In the genomic region with DNA sequence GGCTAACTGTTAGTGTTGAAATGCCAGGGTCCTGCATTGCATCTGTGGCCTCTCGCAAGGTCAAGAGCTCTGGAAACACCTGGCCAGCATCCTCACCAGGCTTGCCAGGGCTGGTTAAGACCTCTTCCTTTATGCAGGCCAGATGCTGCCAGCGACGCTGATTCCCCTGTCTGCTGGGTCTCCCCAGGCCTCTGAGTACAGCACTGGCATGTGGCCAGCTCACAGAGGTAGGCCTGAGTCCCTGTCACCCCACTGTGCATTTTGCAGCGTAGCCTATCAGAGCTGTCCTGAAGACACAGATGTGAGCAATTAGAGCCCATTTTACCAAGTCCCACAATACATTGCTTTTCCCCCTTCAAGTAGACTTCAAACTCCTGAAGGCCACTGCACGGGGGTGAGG, we compare ENCODE assay signal across 16 mouse cellular contexts. TPM values are rescaled to one million over a fixed set of nuclear protein-coding genes. Genes with fewer than 3 reads are reported as not detected.
A peak's percentile ranks its signal among the peaks of the same experiment; 100 is the strongest.
DNase-seq lines count a peak whose midpoint lies in the region; ATAC-seq lines count a peak whose summit lies in the region.
"Had no signal": no experiment of that assay in that cellular context is flagged by ENCODE, and none has a peak within 500 bp of the region (broad histone marks: within the 10 kb centered on the region; RNA-seq: fewer than 3 reads in every experiment).

No protein-coding gene starts in this region.

- WGBS in heart, embryonic 10.5 days, result 67% methylated on average over 5 of the region's 5 CpGs
- 50% methylated on average over 5 of the region's 5 CpGs for WGBS in neural tube, embryonic 11.5 days
- 35% methylated on average over 5 of the region's 5 CpGs for WGBS in embryonic facial prominence, embryonic 11.5 days
- 15% methylated on average over 5 of the region's 5 CpGs for WGBS in limb, embryonic 13.5 days

- H3K36me3 ChIP-seq in heart, embryonic 10.5 days, result no peaks in the 10 kb centered on the region
- no peaks in the 10 kb centered on the region for H3K36me3 ChIP-seq in neural tube, embryonic 11.5 days (ENCODE audit: control insufficient read depth, insufficient read depth, low read length)
- no peaks in the 10 kb centered on the region; the same call in 1 of the 2 replicates for H3K36me3 ChIP-seq in embryonic facial prominence, embryonic 11.5 days (replicated peaks; ENCODE audit: control insufficient read depth, insufficient read depth, low read depth, low read length)
- no peaks in the 10 kb centered on the region for H3K36me3 ChIP-seq in limb, embryonic 13.5 days

- no peaks in the 10 kb centered on the region for H3K9me3 ChIP-seq in heart, embryonic 10.5 days
- H3K9me3 ChIP-seq in neural tube, embryonic 11.5 days (ENCODE audit: control insufficient read depth, low read length), result no peaks in the 10 kb centered on the region
- H3K9me3 ChIP-seq in embryonic facial prominence, embryonic 11.5 days (replicated peaks; ENCODE audit: control insufficient read depth, low read length), result no peaks in the 10 kb centered on the region
- no peaks in the 10 kb centered on the region for H3K9me3 ChIP-seq in limb, embryonic 13.5 days

- no peak for DNase-seq in heart, embryonic 10.5 days (ENCODE audit: low spot score)
- no peak for DNase-seq in heart, postnatal 4 days
- peak; percentile 35 for DNase-seq in neural tube, embryonic 11.5 days (ENCODE audit: low spot score)
- no peak for DNase-seq in neural tube, embryonic 10.5 days (ENCODE audit: extremely low spot score, low spot score)
- DNase-seq in embryonic facial prominence, embryonic 11.5 days (ENCODE audit: low spot score), result peak; percentile 74
- no peak for DNase-seq in adipocyte (ENCODE audit: low spot score)
- no peak for DNase-seq in urinary bladder, postnatal 4 days (ENCODE audit: low spot score in 2 of 2)
- DNase-seq: cerebellum, adult 9-11 months; gastrocnemius, adult 2 months; lung, adult 18-20 months; thymus, postnatal 36 days had no signal

- no peak overlapping the region for H3K4me3 ChIP-seq in heart, embryonic 10.5 days
- H3K4me3 ChIP-seq in neural tube, embryonic 11.5 days (ENCODE audit: low read depth, low read length), result no peak overlapping the region
- H3K4me3 ChIP-seq in embryonic facial prominence, embryonic 11.5 days (ENCODE audit: low read depth, low read length), result no peak overlapping the region
- no peak overlapping the region for H3K4me3 ChIP-seq in limb, embryonic 13.5 days
- H3K4me3 ChIP-seq: gastrocnemius, adult 2 months had no signal

- H3K4me1 ChIP-seq in heart, embryonic 10.5 days, result peaks cover 53% of the 10 kb centered on the region
- H3K4me1 ChIP-seq in neural tube, embryonic 11.5 days (ENCODE audit: control insufficient read depth, insufficient read depth, low read length), result 0 out of 2 replicates have a peak, but pooled peaks cover 6% of the 10 kb centered on the region
- 0 out of 2 replicates have a peak, but pooled peaks cover 2% of the 10 kb centered on the region for H3K4me1 ChIP-seq in embryonic facial prominence, embryonic 11.5 days (ENCODE audit: control insufficient read depth, insufficient read depth, low read length)
- H3K4me1 ChIP-seq in limb, embryonic 13.5 days, result peaks cover 39% of the 10 kb centered on the region

- no peaks in the 10 kb centered on the region for H3K27me3 ChIP-seq in heart, embryonic 10.5 days (ENCODE audit: insufficient read depth, poor library complexity, severe bottlenecking)
- no peaks in the 10 kb centered on the region for H3K27me3 ChIP-seq in neural tube, embryonic 11.5 days (ENCODE audit: control insufficient read depth, insufficient read depth, low read length)
- no peaks in the 10 kb centered on the region for H3K27me3 ChIP-seq in embryonic facial prominence, embryonic 11.5 days (ENCODE audit: control insufficient read depth, insufficient read depth, low read length)
- no peaks in the 10 kb centered on the region for H3K27me3 ChIP-seq in limb, embryonic 13.5 days
- H3K27me3 ChIP-seq: Patski had no signal

- no peak for ATAC-seq in neural tube, embryonic 11.5 days (ENCODE audit: insufficient read depth, low FRiP score, low TSS enrichment)
- peak; percentile 79 for ATAC-seq in embryonic facial prominence, embryonic 11.5 days (replicated peaks; ENCODE audit: insufficient number of reproducible peaks, low FRiP score, low TSS enrichment, low read depth)
- ATAC-seq in limb, embryonic 13.5 days (ENCODE audit: low FRiP score, low read depth), result peak; percentile 49; the same call in 1 of the 2 replicates
- ATAC-seq: activated CD4-positive, CD25-positive, alpha-beta regulatory T cell, adult 4 months; intestine, embryonic 16.5 days; Patski had no signal

- no peak overlapping the region for H3K4me2 ChIP-seq in neural tube, embryonic 11.5 days (ENCODE audit: low read depth)
- H3K4me2 ChIP-seq in embryonic facial prominence, embryonic 11.5 days (ENCODE audit: low read depth, low read length), result no peak overlapping the region
- no peak overlapping the region for H3K4me2 ChIP-seq in limb, embryonic 13.5 days (replicated peaks)

- peak overlapping the region; percentile 56 for H3K27ac ChIP-seq in heart, embryonic 10.5 days
- H3K27ac ChIP-seq in neural tube, embryonic 11.5 days (ENCODE audit: low read depth, low read length), result no peak overlapping the region
- peak overlapping the region; percentile 31 for H3K27ac ChIP-seq in embryonic facial prominence, embryonic 11.5 days (replicated peaks; ENCODE audit: low read depth, low read length)
- H3K27ac ChIP-seq in limb, embryonic 13.5 days, result peak overlapping the region; percentile 65; the same call in 1 of the 2 replicates
- H3K27ac ChIP-seq: gastrocnemius, adult 2 months; kidney, postnatal 0 days had no signal

- H3K9ac ChIP-seq in neural tube, embryonic 11.5 days (ENCODE audit: low read length), result no peak overlapping the region
- no peak overlapping the region for H3K9ac ChIP-seq in embryonic facial prominence, embryonic 11.5 days (replicated peaks; ENCODE audit: low read length)
- 0 out of 2 replicates have a peak overlapping the region, but pooled peaks have one; percentile 25 for H3K9ac ChIP-seq in limb, embryonic 13.5 days

RNA-seq across cellular contexts. Expression of a gene that starts 46.1 kb away (rescaled TPM):
- polyA plus RNA-seq in heart, embryonic 10.5 days (2016; fragmentation: Nextera tagmentation; extraction: Ambion mirVana), result 21.0 and 25.9 TPM in 2 replicates
- total RNA-seq in heart, postnatal 4 days (2021), result 10 to 100 TPM; 34.2 to 40.5 TPM
- 5.1 and 8.0 TPM in 2 replicates for polyA plus RNA-seq in neural tube, embryonic 11.5 days (2014; fragmentation: Nextera tagmentation; extraction: Ambion mirVana)
- polyA plus RNA-seq in embryonic facial prominence, embryonic 11.5 days (2014; fragmentation: Nextera tagmentation; extraction: Ambion mirVana), result 10.1 and 12.1 TPM in 2 replicates
- polyA plus RNA-seq in limb, embryonic 13.5 days (2015; fragmentation: Nextera tagmentation; extraction: Ambion mirVana), result 14.2 and 14.5 TPM in 2 replicates

Comparison
In these comparisons a context has a peak if more than half of its experiments do, and no peak if none do; other contexts are left out.
1. DNase-seq: peak in neural tube, embryonic 11.5 days (single experiment) and embryonic facial prominence, embryonic 11.5 days (single experiment); none in heart, embryonic 10.5 days (single experiment), heart, postnatal 4 days (single experiment), neural tube, embryonic 10.5 days (single experiment), adipocyte (single experiment) and urinary bladder, postnatal 4 days (0 of 2).